Mouse (Mus musculus): ENCODE results near the gene Chchd6. TPM values are rescaled to one million over a fixed set of nuclear protein-coding genes. Genes with fewer than 3 reads are reported as not detected.

Gene Chchd6
- polyA plus RNA-seq, 1 experiment from 2014 or later, result 42.7 TPM

- no peak for ATAC-seq (ENCODE audit: insufficient read depth, low FRiP score, low read depth)
- Histone ChIP-seq H3K9me3 (no peaks in the 10 kb centered on the region), H3K4me2 (no peak overlapping the region), H3K27me3 (replicated peaks) (no peaks in the 10 kb centered on the region), H3K4me3 (replicated peaks) (no peak overlapping the region), H3K9ac (no peak overlapping the region), H3K4me1 (no peaks in the 10 kb centered on the region), H3K36me3 (no peaks in the 10 kb centered on the region), H3K27ac (no peak overlapping the region)
- 81% methylated on average over 6 of the region's 6 CpGs for WGBS
Observed at GRCm38 (mm10) chr6:89552321-89553011, 43.0 kb downstream of the Chchd6 start.

- Histone ChIP-seq H3K9me3 (no peaks in the 10 kb centered on the region), H3K27me3 (replicated peaks) (no peaks in the 10 kb centered on the region), H3K4me3 (replicated peaks) (no peak overlapping the region), H3K4me2 (no peak overlapping the region), H3K4me1 (no peaks in the 10 kb centered on the region), H3K36me3 (no peaks in the 10 kb centered on the region), H3K9ac (no peak overlapping the region), H3K27ac (no peak overlapping the region)
- 62% methylated on average over 3 of the region's 3 CpGs for WGBS
- no peak for ATAC-seq (ENCODE audit: insufficient read depth, low FRiP score, low read depth)
Observed at GRCm38 (mm10) chr6:89549157-89549556, 46.3 kb downstream of the Chchd6 start.

GRCm38 (mm10) chr6:89547951-89548350 lies 47.5 kb downstream of the Chchd6 start:
- WGBS, result 71% methylated on average over 3 of the region's 3 CpGs

GRCm38 (mm10) chr6:89538102-89538751 lies 57.2 kb downstream of the Chchd6 start:
- no peaks in the 10 kb centered on the region for H3K4me1 ChIP-seq
- H3K4me2 ChIP-seq, result no peak overlapping the region
- no peak overlapping the region for H3K4me3 ChIP-seq (replicated peaks)
- H3K27me3 ChIP-seq (replicated peaks), result no peaks in the 10 kb centered on the region
- no peaks in the 10 kb centered on the region for H3K36me3 ChIP-seq
- H3K9me3 ChIP-seq, result no peaks in the 10 kb centered on the region
- no peak overlapping the region for H3K9ac ChIP-seq
- H3K27ac ChIP-seq, result no peak overlapping the region
- 72% methylated on average over 1 of the region's 1 CpGs for WGBS
- no peak for ATAC-seq (ENCODE audit: insufficient read depth, low FRiP score, low read depth)

More at GRCm38 (mm10) chr6:89547951-89548350, 47.5 kb downstream of the Chchd6 start:
- no peak overlapping the region for H3K4me2 ChIP-seq
- H3K4me1 ChIP-seq, result no peaks in the 10 kb centered on the region
- no peak overlapping the region for H3K27ac ChIP-seq
- H3K36me3 ChIP-seq, result no peaks in the 10 kb centered on the region
- no peaks in the 10 kb centered on the region for H3K27me3 ChIP-seq (replicated peaks)
- no peak overlapping the region for H3K9ac ChIP-seq
- no peak overlapping the region for H3K4me3 ChIP-seq (replicated peaks)
- H3K9me3 ChIP-seq, result no peaks in the 10 kb centered on the region
- no peak for ATAC-seq (ENCODE audit: insufficient read depth, low FRiP score, low read depth)

- Histone ChIP-seq H3K27me3 (replicated peaks) (no peaks in the 10 kb centered on the region), H3K27ac (no peak overlapping the region), H3K4me1 (no peaks in the 10 kb centered on the region), H3K4me3 (replicated peaks) (no peak overlapping the region), H3K9ac (no peak overlapping the region), H3K36me3 (no peaks in the 10 kb centered on the region), H3K9me3 (no peaks in the 10 kb centered on the region), H3K4me2 (no peak overlapping the region)
- ATAC-seq (ENCODE audit: insufficient read depth, low FRiP score, low read depth), result no peak
- 47% methylated on average over 1 of the region's 1 CpGs for WGBS
Observed at GRCm38 (mm10) chr6:89535626-89536225, 59.7 kb downstream of the Chchd6 start.

GRCm38 (mm10) chr6:89524766-89525165 lies 70.7 kb downstream of the Chchd6 start:
- Histone ChIP-seq H3K4me3 (replicated peaks) (no peak overlapping the region), H3K36me3 (no peaks in the 10 kb centered on the region), H3K9me3 (no peaks in the 10 kb centered on the region), H3K27ac (no peak overlapping the region), H3K4me2 (no peak overlapping the region), H3K27me3 (replicated peaks) (no peaks in the 10 kb centered on the region), H3K9ac (no peak overlapping the region), H3K4me1 (no peaks in the 10 kb centered on the region)
- no peak for ATAC-seq (ENCODE audit: insufficient read depth, low FRiP score, low read depth)
- 75% methylated on average over 2 of the region's 2 CpGs for WGBS

GRCm38 (mm10) chr6:89510154-89510553 lies 85.3 kb downstream of the Chchd6 start:
- no peak overlapping the region for H3K4me2 ChIP-seq
- no peaks in the 10 kb centered on the region for H3K36me3 ChIP-seq
- H3K9me3 ChIP-seq, result no peaks in the 10 kb centered on the region
- no peak for ATAC-seq (ENCODE audit: insufficient read depth, low FRiP score, low read depth)
- H3K4me3 ChIP-seq (replicated peaks), result no peak overlapping the region
- H3K27me3 ChIP-seq (replicated peaks), result no peaks in the 10 kb centered on the region
- no peak overlapping the region for H3K9ac ChIP-seq
- H3K4me1 ChIP-seq, result no peaks in the 10 kb centered on the region
- no peak overlapping the region for H3K27ac ChIP-seq

GRCm38 (mm10) chr6:89508725-89509124 lies 86.7 kb downstream of the Chchd6 start:
- H3K4me1 ChIP-seq, result no peaks in the 10 kb centered on the region
- no peak for ATAC-seq (ENCODE audit: insufficient read depth, low FRiP score, low read depth)
- 56% methylated on average over 2 of the region's 2 CpGs for WGBS
- no peak overlapping the region for H3K4me2 ChIP-seq
- H3K9me3 ChIP-seq, result no peaks in the 10 kb centered on the region
- H3K9ac ChIP-seq, result no peak overlapping the region
- no peak overlapping the region for H3K27ac ChIP-seq
- no peaks in the 10 kb centered on the region for H3K27me3 ChIP-seq (replicated peaks)
- no peaks in the 10 kb centered on the region for H3K36me3 ChIP-seq
- H3K4me3 ChIP-seq (replicated peaks), result no peak overlapping the region

- no peaks in the 10 kb centered on the region for H3K4me1 ChIP-seq
- no peak overlapping the region for H3K4me2 ChIP-seq
- ATAC-seq (ENCODE audit: insufficient read depth, low FRiP score, low read depth), result no peak
Observed at GRCm38 (mm10) chr6:89508263-89508662, 87.2 kb downstream of the Chchd6 start.

GRCm38 (mm10) chr6:89499961-89500360 lies 95.5 kb downstream of the Chchd6 start:
- H3K27ac ChIP-seq, result no peak overlapping the region
- no peaks in the 10 kb centered on the region for H3K4me1 ChIP-seq
- no peaks in the 10 kb centered on the region for H3K9me3 ChIP-seq
- H3K4me3 ChIP-seq (replicated peaks), result no peak overlapping the region
- 87% methylated on average over 1 of the region's 1 CpGs for WGBS
- no peaks in the 10 kb centered on the region for H3K27me3 ChIP-seq (replicated peaks)
- no peak overlapping the region for H3K9ac ChIP-seq
- H3K36me3 ChIP-seq, result no peaks in the 10 kb centered on the region
- H3K4me2 ChIP-seq, result no peak overlapping the region
- no peak for ATAC-seq (ENCODE audit: insufficient read depth, low FRiP score, low read depth)

More at GRCm38 (mm10) chr6:89508263-89508662, 87.2 kb downstream of the Chchd6 start:
- no peaks in the 10 kb centered on the region for H3K9me3 ChIP-seq
- H3K4me3 ChIP-seq (replicated peaks), result no peak overlapping the region
- no peak overlapping the region for H3K9ac ChIP-seq
- H3K27ac ChIP-seq, result no peak overlapping the region
- no peaks in the 10 kb centered on the region for H3K36me3 ChIP-seq
- no peaks in the 10 kb centered on the region for H3K27me3 ChIP-seq (replicated peaks)

GRCm38 (mm10) chr6:89498764-89499516 lies 96.5 kb downstream of the Chchd6 start:
- Histone ChIP-seq H3K4me3 (replicated peaks) (no peak overlapping the region), H3K27ac (no peak overlapping the region), H3K9ac (no peak overlapping the region), H3K9me3 (no peaks in the 10 kb centered on the region), H3K4me1 (no peaks in the 10 kb centered on the region), H3K27me3 (replicated peaks) (no peaks in the 10 kb centered on the region), H3K36me3 (no peaks in the 10 kb centered on the region), H3K4me2 (no peak overlapping the region)
- no peak for ATAC-seq (ENCODE audit: insufficient read depth, low FRiP score, low read depth)
- 53% methylated on average over 6 of the region's 6 CpGs for WGBS

GRCm38 (mm10) chr6:89496916-89497315 lies 98.5 kb downstream of the Chchd6 start:
- no peak for ATAC-seq (ENCODE audit: insufficient read depth, low FRiP score, low read depth)
- Histone ChIP-seq H3K36me3 (no peaks in the 10 kb centered on the region), H3K9ac (no peak overlapping the region), H3K9me3 (no peaks in the 10 kb centered on the region), H3K4me3 (replicated peaks) (no peak overlapping the region), H3K4me2 (no peak overlapping the region), H3K4me1 (no peaks in the 10 kb centered on the region), H3K27ac (no peak overlapping the region), H3K27me3 (replicated peaks) (no peaks in the 10 kb centered on the region)
- WGBS, result 77% methylated on average over 1 of the region's 1 CpGs
